Mouse (Mus musculus) cerebellum, postnatal 14 days (tissue): ENCODE data around the gene Btbd9.
A peak's percentile ranks its signal among the peaks of the same experiment; 100 is the strongest.

ENCODE experiments used
- DNase-seq, 2 experiments: peaks; one replicate each; pipeline ENCODE4 v3.0.0; 2021; ENCODE audit warnings: mixed read lengths in 2 of 2

Btbd9 gene

DNA sequence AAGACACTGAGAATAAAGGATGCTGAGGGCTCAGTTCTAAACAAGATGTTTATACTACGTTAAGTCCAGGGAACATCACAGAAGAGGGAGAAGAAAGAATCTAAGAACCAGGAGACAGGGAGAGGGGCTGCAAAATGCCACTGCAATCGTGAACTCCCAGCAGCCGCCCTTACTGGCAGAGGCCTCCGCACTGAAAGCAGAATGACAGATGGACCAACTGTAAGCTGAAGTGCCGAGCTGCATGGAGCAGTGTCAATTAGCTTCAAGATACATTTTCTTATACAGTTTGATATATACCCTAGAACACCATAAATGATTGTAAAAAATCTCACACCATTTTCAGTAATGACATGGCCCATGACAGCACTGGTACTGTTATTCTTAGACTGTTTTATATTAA is 247.4 kb downstream of the Btbd9 start:
- peak in 1 of 2 experiments; percentile 28 for DNase-seq

DNA sequence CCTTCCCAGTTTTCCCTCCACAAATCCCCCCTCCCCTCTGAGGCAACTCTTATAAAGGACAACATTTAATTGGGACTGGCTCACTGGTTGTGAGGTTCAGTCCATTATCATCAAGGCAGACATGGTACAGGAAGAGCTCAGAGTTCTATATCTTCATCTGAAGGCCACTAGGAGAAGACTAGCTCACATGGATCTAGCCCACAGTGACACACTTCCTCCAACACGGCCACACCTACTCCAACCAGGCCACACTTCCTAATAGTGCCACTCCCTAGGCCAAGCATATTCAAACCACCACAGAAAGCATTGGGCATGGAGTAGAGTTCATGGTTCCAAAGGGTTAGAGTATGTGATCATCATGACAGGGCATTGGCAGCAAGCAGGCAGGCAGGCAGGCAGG is 249.4 kb downstream of the Btbd9 start:
- DNase-seq, result no peak

DNA sequence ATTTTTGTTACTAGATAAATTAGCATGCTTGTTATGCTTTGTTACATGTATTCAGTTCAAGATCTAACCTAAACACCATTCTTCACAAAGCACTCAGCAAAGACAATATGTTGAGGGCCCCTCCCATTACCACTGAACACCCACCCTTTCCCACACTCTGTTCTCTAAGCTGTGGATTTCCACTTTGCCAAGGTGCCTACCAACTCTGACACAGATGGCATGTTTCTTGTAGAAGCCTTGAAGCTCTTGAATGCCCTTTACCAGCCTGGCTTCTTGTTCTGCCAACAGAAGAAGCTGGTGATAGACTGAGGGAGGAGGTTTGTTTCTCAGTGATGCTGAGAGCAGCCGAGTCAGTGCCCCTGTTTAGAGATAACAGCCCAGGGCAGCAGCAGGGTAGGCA is 256.0 kb downstream of the Btbd9 start:
- no peak for DNase-seq

DNA sequence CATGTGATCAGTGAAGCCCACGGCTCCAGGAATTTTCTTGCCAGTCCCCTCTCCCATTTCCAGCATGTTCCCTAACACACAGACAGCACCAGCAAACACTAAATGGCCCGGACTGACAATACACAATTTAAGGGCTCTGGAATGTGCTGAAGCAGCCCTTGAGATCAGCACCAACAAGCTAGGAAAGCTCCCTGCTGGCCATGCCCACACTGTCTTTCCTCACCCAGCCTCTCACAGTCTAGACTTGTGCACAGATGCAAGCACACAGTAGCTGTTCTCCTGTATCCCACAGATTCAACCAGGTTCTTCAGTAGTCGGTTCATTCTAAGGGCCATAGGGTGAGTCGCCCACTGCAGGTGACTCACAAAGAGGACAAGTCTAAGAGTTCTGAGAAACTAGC is 263.6 kb downstream of the Btbd9 start:
- no peak for DNase-seq

DNA sequence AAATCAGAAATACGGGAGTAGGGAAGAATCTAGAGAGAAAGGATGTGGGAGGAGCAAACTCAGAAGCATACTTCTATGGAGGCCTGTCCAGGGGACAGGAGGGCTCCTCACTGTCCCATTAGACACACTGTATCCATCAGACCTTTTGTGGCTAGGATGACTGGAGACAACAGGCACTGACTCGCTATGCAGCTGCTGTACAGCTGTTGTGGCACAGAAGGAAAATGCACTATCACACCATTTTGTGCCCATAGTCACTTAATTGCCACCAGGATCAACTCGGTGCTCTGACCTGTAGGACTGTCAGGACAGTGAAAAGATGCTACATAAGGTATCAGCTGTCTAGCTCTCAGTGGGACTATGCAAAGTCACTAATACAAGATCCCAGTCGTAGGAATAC is 266.7 kb downstream of the Btbd9 start:
- no peak for DNase-seq

DNA sequence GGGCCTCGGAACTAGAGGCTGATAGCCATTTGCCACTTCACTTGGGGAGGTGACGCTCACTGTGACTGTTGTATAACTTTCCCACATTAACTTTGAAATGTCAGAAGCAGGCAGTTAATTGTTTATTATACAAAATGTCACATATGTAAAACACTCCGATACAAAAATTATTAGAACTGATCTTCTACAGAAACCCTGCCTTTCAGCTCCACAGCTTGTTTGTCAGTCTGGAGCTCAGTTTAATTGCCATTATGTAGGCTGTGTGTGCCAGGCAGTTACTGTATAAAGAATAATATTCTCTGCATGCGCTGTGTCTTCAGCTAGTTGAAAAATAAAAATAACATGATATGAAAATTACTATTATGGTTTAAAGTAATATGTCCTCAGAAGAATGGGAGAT is 267.4 kb downstream of the Btbd9 start:
- DNase-seq, result no peak

DNA sequence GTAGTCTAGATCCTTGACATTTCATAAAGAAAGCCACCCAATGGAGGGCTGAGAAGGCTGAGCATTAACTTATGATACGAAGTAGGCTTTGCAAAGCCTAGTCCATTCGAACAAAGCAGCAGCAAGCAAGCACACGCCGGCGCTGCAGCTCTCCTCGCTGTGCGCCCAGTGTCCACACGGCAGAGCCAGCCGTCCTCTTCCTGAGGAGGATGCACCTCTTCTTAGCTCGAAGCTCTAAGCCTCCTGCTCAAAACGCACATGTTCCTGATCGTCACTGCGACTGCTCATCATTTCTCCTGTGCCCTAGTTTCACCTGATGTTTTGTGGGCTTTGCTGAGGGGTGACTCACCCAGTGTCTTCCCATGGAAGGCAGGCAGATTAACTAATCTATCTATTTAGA is 268.0 kb downstream of the Btbd9 start:
- no peak for DNase-seq

DNA sequence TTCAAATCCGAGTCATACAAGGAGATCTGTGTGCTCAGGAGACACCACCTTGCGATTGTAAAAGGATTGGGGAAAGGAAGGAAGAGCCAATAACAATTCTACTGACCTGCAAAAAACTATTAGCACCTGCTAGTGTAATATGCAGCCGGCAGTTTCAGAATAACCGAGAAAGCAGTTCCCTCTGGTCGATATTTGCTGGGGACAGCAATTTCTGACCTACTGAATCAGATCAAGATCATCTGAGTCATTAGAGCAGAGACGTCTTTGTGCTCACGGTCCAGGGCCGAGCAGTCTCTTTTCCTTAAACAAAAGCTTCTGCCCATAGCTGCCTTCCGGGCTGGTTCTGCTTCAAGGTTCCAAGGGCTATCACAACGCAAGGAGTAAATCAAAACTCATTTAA is 269.1 kb downstream of the Btbd9 start:
- no peak for DNase-seq

DNA sequence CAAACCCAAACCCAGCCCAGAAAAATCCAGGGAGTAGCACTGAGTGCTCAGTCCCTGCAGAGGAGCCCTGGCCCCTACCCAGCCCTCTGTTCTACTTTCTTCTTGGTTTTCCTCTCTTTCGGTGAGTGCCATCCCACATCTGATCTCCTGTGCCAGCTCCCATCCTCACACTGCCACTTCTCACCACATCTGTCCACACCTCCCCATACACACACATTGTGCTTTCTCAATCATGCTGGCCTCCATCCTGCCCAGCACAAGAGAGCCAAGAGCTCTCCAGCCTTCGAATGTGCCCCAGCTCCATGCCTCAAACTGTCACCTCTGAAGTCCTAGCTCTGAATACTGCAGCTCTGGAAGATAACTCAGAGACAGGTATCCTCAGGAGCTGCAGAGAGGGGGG is 271.5 kb downstream of the Btbd9 start:
- DNase-seq, result no peak

DNA sequence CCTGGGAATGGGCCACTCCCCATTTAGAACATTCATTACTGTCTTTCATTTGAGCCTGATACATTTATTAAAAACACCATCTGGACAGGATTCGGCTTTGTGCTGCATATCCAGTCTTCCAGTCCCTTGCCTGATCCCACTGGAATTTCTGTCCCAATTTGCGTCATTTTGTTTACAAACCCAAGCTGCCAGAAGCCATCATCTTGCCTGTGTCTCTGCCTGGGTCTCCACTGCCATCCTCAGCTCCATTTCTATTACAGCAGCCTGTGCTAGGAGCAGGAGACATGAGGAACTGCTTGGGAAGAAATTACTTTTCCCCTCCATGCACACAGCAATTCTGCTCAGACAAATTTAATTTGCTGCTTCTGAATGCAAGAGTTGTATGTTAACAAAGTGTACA is 274.9 kb downstream of the Btbd9 start:
- DNase-seq, result peak in 1 of 2 experiments; percentile 41

DNA sequence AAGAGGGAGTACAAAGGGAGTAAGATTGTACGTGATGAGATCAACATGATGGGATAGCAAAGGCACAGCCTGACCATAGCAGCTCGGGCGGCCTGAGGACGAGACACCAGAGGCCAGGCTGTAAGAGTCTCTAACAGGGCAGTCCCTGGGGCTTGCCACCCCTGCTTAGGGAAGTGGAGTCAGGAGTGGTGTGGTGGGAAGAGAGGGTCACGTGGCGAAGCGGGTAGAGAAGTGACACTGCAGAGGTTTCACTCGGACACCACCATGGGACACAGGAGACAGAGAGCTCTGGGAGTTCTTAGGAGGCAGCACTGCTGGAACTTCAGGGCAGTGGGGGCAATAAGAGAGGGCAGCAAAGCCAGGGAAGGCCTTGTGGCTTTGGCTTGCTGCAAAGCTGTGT is 278.9 kb downstream of the Btbd9 start:
- DNase-seq, result no peak

DNA sequence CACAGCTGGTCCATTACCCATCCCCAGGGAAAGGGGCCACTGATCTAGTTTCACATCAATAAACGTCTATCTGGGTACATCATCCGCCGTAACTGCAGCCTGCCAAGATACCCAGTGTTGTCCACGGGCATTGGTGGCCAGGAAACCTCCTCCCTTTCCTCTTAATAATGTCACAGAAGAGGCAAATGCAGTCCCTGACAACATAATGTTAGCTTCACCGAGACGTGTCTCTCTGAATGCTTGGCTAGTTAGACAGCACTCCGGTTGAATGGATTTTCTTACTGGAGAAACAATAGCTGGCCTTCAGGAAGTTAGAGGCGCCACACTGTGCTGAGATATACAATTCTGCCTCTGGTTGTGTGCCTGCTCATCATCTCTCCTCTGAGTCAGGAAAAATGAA is 280.2 kb downstream of the Btbd9 start:
- no peak for DNase-seq

DNA sequence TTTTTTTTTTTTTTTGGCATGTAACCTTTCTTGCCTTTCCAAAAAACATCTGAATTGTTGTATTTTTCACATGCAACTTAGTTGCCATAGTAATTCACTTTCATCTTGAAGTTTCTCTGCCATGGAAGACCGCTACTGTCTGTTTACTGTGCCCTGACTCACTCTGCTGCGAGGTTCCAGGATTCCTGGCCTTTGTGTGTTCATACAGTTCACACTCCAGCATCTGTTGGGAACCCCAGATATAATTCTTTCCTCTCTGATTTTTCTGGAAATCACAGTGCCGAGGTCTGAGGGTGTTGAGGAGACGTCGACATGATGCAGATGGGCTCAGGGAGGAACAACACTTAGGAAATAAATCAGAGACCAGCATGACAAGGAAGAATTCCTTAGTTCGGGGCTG is 283.6 kb downstream of the Btbd9 start:
- DNase-seq, result no peak

DNA sequence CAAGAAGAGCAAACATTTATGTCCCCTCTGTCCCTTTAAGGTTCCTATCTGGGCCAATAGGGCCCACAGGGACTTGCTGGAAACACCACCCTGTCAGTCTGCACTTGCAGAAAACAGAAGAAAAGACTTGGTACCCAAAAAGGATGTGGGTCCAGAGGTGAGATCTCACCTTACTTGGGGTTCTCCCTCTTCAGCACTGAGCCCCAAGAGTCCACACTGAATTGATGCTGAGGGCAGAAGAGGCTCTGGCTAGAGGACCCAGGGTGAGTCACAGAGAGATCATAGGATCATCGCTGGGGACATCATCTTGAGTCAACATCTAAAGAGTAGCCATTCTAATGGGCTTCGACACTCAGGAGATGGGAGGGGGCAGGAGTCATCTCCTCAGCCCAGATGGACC is 290.6 kb downstream of the Btbd9 start:
- DNase-seq, result no peak

DNA sequence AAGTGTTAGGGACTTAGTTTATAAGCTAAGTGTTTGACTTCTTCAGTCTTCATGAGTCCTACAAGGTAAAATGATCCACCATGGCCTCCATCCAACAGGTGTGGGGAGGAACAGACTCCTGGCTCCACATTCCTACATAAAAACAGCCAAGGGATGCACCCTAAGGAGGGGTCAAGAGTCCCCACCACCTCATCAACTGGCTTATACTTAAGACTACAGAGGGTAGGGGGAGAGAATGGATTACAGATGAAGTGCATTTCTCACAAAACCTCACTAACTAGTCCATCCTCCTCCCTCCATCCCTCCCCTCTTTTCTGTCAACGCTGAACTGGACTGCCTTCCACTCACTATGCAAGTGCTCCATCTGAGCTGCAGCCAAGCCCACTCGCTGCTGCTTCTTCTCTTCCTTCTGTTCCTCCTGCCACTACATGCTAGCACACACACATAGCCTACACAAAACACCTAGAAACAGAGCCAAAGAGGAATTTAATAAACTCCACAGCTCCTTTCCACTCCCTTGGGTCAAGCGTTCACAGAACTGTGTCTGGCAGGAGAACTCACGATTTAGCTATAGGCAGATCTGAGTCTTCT is 292.7 kb downstream of the Btbd9 start:
- DNase-seq, result no peak

DNA sequence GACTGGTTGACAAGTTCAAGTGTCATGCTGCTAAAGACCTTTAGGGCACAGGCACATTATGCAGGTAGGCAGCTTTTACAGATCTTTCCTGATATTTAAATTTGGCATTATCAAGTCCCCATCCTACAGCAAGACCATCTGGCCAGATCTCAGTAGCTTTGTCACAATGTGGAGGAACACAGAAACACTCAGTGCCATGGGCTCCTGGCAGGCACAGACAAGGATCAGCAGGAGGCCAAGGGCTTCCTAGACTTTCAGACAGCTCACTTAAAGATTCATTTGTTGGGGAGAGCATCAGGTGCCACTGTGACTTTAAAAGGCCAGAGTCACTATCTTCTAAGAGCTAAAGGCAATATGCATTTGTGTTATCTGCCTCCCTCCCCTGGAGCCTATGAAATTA is 293.3 kb downstream of the Btbd9 start:
- peak; percentile 44 to 70 for DNase-seq

DNA sequence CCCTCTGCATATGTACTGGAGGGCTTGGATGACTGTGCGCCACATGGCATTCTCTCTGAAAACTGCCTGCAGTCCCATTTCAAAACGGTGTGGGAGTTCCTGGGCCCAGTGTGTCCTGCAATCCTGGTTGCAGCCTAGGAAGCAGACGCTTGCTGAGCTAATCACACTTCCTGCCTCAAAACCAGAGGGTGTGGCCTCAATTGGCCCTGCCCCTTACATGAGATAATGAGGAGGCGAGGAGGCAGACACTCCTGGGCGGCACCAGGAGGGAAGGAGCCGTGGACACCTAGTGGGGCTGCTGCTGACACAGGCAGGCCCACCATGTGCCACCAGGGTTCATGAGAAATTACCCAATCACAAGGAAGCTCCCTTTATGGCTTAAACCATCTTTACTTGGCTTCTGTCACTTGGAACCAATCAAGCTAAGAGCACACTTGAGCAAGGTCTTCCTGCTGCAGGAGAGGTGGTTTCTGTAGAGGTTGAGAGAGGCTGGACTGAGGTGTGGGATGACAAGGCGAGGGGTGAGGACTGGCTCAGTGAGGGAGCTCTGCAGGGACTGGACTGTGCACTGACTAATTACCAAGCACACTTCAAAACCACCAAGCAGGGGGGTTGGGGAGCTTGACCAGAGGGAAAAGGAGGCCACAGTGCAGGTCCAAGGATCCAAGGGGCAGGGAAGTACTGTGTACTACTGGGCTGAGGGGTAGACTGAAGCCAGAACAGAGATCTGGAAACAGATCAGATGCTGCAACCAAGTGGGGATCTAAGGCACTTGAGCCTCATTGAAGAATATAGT is 295.8 kb downstream of the Btbd9 start:
- DNase-seq, result no peak

DNA sequence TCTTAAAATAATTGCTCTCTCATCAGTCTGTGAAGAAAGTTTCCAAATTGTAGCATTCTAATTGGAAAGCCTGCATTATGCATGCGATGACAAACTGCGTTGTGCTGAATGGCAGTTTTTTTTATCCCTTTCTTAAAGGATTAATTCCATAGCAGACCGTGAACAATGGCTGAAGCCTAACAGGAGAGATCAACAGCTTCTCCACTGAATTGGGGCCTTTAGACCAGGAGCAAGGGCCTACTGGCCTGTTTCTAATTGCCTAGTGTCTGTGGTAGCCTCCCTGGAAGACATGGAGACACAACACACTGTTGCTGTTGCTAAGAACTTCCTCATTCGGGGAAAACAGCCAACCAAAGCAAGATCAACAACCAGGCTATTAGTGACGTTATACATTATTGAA is 296.6 kb downstream of the Btbd9 start:
- DNase-seq, result no peak

DNA sequence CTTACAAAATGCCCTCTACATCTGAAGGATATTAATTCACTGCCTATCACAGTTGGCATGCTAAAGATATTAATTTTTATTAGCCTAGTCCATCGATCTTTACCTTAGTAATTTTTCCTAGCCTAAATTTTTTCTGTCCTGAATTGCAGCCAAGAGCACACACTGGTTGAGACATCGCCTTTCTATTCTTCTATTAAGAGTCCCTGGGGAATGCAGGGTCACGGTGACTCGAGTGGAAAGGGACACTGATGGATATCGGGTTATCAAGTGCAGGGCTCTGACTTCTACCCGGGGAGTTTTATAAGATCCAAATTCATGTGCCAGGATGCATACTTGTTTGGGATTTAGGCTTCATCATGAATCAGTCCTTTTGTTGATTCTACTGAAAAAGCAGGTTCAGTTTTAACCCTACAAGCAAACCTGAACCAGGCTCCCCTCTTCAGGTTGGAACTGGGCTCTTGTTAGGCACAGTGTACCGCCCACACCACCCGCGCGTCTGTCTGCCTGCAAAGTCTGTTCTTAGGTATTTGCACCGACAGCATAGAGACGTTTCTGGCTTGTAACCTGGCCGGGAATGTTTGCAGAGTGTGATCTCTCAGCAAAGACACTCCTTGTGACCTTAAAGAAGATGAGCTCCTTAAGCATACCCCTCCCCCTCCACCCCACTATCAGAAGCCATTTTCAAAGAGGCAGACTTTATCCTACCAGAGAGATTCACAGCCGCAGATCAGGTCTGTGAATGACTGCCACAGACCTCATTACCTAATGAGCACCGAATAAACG is 297.5 kb downstream of the Btbd9 start:
- DNase-seq, result no peak

DNA sequence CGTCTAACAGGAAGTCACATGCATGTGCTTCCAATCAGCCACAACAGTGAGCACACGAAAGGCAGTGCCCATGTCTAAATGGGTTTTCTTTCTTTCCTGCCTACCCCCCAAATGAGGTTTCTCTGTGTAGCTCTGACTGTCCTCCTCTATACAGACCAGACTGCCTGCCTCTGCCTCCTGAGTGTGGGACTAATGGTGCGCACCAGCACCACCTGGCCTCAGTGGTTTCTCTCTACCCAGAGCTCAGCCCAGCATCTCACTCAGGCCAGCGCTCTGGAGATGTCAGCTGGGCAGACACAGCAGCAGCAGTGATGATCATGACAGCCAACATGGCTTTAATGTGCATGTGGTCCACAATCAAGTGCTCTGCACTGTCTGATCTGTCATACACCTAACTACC is 299.8 kb downstream of the Btbd9 start:
- DNase-seq, result no peak

DNA sequence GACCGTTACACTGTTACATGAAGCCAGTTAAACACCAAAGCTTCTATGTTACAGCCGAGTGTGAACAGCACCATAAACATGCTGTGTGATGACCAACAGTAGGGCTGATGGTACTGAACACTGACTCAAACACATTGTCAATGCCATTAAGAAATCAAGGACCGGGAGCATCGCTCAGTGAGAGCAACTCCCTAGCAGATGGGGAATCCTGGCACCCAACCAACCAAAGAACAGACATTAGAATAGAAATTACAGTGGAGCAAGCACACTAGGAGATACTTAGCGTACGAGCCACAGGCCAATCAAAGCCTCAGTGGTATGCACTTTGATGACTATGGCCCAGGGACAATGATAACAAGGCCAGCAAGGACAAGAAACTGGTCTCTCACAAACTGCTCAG is 303.5 kb downstream of the Btbd9 start:
- peak; percentile 79 to 82 for DNase-seq

DNA sequence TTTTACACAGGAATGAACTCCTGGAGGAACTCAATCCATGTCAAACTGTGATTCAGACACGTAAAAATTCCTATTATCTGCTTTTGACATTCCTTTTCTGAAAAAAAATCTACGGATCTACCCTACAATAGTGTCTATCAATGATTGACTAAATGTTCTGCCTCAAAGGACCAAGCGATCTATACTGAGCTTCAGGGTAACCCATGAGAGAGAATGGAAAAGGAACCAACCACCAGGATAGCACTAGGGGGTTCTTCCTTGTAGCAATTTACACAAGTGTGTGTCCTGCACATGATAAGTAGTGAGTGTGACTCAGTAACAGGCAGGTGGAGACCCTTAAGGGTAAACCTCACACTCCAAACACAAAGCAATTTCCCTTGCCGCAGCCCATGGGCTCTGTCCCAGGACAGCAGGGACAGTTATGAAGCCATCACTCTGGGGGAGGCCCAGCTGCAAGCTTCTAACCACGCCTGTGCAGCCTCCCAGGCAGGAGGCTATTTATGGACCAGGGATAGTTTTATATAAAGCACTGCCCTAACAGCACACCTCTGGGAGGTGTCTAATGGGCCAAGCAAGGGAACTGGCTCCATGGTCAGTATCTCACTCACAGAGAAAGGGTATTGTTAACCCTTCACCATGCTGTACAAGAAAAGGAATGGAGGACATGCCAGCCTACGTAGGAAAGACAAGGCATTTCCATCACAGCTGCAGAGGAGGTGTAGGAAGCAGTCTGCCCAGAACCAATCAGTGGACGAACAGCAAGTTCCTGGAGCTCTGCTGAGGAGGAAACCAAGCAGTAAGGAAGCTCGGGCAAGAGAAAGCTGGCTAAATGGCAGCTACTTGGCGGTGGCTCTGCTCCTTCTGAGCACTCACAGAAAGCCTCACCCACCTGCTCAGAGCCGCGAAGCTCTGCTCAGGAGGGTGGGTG is 306.9 kb downstream of the Btbd9 start:
- no peak for DNase-seq

DNA sequence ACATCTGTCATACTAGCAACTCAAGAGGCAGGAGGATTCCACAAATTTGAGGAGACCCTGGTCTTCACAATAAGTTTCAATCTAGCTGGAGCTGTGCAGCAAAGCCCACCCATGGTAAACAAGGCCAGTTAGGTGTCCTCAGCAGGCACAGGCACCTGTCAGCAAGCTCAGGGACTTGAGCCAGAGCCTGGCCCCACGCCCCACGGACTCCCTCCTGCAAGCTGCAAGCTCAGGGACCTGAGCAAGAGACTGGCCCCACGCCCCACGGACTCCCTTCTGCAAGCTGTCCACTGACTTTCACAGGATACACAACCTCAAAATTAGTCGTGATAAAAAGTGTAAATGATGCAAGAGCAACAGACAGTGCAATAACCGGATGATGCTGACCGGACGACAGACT is 307.8 kb downstream of the Btbd9 start:
- no peak for DNase-seq
